Mouse (Mus musculus) retina, embryonic 14.5 days (tissue): Measurements from ENCODE around the gene Ptprn.

ENCODE experiments used
- DNase-seq: peaks from one replicate; pipeline ENCODE4 v3.0.0-alpha.2; 2015; ENCODE audit warnings: low spot score

Gene Ptprn

DNA sequence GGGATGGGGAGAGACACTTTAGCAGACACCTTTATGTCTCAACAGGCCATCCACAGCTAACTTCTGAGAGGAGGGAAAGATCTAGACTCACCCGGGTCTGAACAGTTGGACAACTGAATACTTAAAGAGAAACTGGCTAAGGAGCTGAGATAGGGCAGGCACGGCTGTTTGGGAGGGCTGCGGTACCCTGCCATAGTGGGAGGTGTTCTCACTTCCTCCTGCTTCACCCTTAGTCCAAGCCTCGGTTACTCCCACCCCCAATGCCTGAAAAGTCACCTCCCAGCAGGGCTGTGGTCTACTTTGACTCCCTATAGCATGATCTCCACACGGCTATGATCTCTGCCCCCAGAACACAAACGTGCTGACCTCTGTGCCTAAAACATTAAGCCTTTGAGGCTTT lies 40.8 kb downstream of the Ptprn start:
- no peak for DNase-seq

DNA sequence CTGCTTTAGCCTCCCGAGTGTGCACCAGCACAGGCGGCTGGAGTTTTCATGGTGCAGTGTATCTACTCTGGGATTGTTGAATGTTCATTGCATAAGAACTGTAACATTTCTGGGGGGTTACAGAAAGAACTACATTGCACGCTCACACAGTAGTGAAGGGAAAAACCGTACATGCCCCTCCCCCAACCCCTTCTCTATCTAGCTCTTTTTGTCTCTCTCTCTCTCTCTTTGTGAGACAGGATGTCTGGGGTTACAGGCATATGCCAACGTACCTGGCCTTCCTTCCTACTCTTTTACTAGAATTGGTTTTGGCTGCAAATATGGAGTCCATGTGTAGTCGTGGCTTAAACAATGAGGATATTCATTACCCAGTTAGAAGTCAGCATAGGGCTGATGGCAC lies 41.4 kb downstream of the Ptprn start:
- no peak for DNase-seq

DNA sequence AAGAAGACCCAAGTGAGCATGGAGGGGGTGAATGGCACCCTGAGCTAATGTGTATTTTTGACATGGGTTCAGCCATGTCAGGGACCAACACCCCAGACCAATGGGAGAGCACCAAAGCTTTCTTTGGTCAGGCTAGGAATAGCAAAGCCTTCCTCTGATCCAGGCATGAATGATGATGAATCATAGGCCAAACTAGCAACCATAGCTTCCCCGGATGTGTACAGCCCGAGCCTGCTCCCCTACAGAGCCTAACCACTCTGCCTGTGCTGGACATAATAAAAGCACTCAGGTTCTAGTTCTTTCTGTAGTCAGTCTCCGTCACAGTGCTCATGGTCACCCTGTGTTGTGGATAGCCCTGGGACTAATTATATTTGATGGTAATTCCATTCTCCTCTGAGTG lies 42.8 kb downstream of the Ptprn start:
- no peak for DNase-seq

DNA sequence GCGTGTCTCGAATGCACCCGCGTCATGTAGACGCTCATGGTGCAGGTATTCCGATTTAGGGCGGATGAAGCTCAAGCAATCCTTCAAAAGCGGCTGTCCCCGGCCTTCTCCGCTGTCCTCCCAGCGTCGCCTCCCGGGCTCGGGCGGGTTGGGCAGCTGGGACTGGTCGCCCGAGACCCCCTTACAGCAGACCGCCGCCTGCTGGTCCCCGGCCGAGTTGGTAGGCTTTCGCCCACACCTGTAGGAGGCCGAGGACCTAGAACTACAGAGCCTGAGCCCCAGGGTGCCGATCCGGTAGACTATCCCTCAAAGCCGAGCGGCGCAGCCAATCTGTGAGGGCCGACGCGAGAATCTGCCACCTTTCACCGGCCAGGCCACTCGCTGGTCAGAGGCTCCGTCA lies 44.8 kb downstream of the Ptprn start, which contains the start of gene Tuba4a:
Gene Tuba4a, minus strand, starts transcription at position 335 of the 400 bp plus-strand sequence.
- peak; percentile 46 for DNase-seq

DNA sequence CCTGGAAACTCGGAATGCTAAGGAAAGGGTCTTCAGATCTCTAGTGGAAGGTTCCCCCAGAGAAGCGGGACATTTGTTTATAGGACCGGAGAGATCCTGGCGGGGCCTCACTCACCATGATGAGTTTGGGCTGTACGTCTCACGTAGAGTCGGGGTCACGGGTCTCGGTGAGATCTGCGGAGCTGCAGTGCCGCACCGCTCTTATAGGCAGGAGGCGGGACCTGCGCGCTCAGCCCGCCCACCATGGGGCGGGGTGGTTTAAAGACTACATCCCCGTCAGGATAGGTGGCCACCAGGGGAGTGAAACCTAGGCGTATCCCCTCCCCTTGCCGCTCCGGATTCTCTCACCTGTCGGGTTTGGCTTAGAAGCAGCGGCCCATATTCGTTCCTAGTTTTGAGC lies 45.2 kb downstream of the Ptprn start:
- DNase-seq: peak; percentile 68

DNA sequence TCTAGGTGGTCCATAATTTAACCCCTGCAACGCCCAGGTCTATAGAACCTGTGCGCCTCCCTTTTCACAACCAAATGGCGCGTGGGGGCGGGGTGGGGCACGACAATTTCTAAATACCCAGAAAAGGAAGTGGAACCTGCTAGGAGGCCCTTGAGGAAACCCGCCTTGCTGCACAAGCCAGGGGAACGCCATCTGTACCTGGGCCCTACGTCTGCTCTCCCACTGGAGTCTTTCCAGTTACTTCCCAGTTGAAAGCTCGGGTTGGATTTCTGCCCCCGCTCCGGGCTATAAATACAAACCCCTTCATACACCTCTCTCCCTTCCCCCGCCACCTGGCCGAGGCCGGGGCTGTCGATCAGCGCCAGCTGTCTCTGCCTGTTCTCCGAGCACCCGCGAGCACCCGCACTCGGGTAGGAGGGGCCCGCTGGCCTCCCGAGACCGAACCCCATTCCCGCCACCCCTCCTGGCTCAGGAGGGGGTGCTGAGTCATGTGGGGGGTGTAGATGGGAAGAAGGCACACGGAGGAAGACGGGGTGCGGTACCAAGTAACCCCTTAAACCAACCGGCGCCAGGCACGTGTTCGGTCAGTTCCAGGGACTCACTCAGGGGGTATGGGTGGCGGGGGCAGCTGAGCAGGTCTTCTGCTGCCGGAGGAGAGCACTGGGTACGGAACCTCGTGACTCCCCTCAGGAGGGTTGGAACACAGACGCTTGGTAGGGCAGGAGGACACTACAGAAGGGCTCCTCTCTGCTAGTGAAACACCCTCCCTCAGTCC lies 45.9 kb downstream of the Ptprn start:
- no peak for DNase-seq

DNA sequence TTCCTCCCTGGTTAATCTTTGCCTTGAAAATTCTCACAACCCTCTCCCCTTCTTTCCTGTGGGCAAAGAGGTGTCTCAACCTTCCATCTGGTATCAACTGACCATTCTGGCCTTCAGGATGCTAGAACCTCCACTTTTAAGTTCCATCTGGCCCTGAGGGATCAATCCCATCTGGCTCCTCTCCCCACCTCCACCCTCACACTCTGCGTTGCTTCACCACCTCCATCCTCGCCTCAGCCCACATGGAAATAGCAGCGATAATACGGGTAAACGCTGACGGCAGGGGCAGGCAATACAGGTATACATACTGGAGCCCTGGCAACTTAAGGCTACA lies 46.4 kb downstream of the Ptprn start:
- no peak for DNase-seq

DNA sequence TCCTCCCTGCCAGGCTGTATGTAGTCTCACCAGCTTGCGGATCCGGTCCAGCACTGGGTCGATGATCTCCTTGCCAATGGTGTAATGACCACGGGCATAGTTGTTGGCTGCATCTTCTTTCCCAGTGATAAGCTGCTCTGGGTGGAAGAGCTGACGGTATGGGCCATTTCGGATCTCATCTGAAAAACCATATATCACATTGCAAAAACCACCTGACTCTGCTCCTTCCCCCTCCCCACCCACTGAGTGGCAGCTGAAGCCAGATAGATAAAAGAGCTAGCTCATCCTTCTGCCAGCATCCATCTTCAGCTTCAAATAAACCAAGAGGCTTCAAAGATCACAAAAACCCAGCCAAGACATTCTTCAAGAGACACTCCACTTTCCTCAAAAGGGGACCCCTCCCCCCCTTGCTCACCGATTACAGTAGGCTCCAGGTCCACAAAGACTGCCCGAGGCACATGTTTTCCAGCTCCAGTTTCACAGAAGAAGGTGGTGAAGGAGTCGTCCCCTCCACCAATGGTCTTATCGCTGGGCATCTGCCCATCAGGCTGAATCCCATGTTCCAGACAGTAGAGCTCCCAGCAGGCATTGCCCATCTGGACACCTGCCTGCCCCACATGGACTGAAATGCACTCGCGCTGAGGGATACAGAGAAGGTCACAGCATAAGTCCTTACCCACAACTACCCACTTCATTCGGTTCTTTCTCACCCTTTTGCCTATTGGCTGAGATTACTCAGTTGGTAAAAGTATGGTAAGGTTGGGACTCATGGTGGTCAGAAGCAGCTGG lies 47.3 kb downstream of the Ptprn start:
- DNase-seq: no peak

DNA sequence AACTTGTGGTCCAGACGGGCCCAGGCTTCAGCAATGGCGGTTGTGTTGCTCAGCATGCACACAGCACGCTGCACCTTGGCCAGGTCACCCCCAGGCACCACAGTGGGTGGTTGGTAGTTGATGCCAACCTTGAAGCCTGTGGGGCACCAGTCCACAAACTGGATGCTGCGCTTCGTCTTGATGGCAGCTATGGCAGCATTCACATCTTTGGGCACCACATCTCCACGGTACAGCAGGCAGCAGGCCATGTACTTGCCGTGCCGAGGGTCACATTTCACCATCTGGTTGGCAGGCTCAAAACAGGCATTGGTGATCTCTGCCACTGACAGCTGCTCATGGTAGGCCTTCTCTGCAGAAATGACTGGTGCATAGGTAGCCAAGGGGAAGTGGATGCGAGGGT lies 48.5 kb downstream of the Ptprn start:
- no peak for DNase-seq

DNA sequence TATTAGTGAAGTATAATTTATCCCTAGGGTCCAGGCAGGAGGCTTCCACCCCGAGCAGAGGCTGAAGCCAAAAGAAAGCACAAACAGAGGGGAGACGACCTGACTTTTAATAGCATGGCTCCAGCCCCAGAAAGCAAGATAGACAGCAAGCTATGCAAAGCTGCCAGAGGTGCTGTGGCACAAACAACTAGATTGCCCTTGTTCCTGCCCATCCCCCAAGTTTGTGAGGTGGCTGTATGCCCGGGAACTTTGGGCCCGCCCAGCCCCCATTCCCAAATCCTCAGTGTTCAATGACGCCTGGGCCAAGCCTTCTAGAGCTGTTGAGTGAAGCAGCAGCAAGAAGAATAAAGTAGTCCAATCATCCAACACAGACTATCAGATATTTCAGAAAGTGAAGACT lies 49.4 kb downstream of the Ptprn start:
- no peak for DNase-seq

DNA sequence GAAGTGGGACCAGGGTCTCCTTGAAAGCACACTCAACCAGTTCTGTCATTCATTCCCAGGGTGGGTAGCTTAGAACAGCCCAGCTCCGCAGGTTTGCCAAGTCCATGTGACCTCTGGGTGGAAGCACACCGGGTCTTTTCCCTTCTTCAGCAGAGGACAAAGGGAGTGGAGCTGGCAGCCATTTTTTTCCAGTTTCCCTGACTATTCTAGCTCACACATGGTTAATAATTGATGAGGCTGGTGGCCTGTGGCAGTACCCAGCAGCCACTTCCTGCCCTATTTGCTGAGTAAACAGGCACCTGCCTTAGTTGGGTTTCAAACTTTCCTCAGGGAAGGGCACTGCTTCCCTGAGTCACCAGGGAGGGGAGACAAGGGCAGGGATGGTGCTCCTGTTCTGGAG lies 49.9 kb downstream of the Ptprn start:
- DNase-seq: peak; percentile 23

DNA sequence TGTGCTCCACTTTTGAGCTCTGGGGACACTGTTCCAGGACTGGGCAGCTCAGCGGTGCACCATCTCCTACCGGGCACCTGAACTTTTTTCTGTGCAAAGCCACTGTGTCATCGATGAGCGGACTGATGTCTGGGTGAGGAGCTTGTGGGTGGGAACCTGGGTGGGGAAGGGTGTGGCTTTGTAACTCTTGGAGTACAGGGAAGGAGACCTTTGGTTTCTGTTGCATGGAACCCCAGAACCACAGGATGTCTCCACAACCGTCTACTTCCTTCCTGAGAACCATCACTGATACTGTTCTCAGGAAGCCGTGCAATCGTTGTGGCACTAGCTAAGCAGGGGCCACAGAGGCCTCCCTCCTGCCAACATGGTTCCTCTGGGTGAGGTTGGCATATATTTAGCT lies 51.2 kb downstream of the Ptprn start:
- no peak for DNase-seq

DNA sequence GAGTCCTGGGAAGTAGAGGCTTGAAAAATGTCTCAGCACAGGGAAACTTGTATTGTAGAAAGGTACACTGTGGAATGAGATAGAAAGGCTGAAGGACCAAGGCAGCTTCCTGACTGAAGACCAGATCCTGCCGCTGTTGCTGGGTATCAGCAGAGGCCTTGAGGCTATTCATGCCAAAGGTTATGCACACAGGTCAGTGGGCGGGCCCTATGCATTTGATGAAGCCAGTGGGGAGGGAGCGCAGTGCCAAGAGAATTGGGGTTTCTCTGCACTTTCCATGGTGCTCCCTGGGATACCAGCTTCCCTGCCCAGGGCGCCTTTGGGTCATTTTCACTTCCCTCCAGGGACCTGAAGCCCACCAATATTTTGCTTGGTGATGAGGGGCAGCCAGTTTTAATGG lies 51.8 kb downstream of the Ptprn start:
- no peak for DNase-seq

DNA sequence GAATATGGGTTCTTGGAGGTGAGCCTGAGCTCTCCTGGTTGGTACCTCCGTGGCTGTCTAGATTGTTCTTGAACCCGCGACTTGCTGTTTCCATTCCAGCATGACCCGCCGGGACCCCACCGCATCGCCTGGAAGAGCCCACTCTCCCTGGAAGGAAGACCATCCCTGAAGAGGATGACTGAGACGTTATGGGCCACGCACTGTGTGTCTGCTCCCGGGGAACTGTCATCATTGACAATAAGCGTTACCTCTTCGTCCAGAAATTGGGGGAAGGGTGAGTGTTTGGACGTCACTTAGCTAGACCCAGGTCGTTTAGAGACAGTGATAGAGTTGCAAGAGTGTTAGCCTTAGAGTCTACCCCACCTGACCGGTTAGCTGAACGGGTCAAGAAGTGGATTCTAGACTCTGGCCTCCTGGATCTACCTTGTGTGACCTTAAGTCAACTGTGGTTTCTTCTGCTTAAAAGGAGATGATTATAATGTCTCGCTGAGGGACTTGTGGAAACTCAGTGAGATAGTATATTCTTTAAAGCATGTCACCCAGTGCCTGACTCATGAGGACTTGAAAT lies 53.1 kb downstream of the Ptprn start:
- no peak for DNase-seq

DNA sequence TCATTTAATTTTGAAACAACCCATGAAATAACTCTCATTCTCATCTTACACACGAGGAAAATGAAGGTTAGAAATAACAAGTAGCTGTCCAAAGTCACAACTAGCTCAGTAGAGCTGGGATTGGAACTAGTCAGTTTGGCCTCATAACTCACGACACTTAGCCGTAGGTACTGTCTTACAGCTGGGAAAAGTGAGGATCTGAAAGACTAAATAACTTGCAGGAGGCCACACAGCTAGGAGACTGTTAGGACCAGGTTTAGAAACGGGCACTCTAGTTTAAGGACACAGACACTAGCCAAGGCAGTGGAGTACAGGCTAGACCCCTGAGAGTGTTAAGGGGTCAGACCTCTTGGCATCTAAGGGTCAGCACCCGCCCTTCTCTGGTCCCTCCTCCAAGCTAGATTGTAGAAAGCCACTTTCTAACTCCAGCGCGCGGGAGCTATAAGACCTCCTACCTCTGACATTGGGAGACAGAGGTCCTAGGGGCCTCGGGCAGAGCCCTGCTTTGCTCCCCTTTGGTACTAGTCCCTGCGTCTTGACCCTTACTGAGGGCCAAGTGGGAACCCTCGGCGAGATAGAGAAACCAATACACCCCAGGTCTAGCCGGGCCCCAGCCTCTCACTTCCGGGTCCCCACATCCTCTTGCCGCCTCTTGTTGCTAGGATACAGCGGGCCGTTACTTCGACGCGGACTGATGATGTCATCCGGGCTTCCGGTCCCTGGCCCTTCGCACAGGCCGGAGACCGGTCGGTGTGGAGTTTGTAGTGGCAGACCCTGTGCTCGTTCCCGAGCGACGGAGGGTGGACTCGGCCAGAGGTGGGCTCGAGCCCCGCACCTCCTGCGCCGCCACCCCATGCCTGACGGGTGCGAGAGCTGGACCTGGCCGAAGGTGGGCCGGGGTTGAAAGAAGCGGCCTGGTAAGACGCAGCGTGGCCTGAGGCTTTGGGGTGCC lies 53.9 kb downstream of the Ptprn start, which contains the start of the genes Glb1l and Stk16:
Gene Glb1l, minus strand, starts transcription at position 678 of the 952 bp plus-strand sequence.
Gene Stk16, plus strand, starts transcription at position 703 of the 952 bp plus-strand sequence.
- DNase-seq: peak; percentile 98

DNA sequence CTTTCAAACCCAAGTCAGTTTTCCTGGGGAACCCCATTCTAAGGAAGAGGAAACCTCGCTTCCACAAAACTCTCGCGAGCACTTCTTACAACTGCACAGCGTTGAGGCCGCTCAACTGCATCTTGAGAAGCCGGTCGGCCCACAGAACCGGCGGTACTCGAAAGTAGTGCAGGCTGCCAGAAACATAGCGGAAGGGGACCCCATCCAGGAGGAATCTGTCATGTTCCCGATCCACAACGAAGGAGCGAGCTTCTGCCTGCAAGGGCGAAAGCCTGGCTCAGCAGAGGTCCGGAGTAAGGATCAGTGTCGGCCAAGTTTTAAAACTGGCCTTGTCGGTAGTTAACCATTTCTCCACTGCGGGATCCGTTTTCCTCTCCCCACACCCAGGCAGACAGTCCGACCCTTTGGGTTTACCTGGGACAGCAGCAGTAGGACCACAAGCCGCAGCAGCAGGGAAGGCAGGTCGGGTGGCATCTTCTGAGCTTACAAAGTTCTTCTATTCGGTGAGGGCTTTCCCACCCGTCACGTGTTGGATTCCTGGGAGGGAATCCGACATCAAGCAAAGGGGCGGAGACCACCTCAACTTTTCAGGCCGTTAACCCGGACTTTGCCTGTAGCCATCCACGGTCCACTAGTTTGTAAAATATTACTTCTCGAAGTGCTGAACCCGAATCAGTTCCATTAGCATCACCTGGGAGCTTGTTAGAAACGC lies 55.2 kb downstream of the Ptprn start:
- DNase-seq: peak; percentile 19

DNA sequence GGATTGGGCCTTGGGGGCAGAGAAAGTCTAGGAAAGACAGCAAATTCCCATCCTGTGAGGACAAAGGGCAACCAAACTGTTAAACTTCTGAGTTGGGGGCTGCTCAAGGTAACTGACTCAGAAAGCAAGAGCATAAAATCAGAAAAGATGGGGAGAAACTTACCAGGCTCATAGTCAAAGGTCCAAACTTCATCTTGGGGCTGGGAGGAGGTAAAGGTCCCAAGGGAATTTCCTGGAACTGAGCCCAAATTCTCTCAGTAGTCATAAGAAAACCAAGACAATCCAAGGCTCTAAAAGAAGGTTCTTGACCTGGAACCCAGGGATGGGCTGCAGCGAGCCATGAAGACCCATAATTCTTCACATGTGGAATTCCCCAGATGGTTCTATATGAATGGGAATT lies 63.1 kb downstream of the Ptprn start:
- DNase-seq: no peak
